Mouse (Mus musculus): ENCODE data around the gene Efna1. TPM values are rescaled to one million over a fixed set of nuclear protein-coding genes. Genes with fewer than 3 reads are reported as not detected.

Efna1 gene
- polyA plus RNA-seq, 2 experiments = 42.2 to 52.2 TPM

- 0 out of 2 replicates have a peak, but pooled peaks have one; percentile 7 for TF ChIP-seq POLR2A (IDR thresholded peaks at IDR 0.05; ENCODE audit: borderline replicate concordance, extremely low read depth, insufficient read depth, insufficient read length)
- Histone ChIP-seq H3K9ac (ENCODE audit: low read depth, low read length, severe bottlenecking) (peak within 1 kb of the TSS; percentile 67), H3K27me3 (ENCODE audit: control insufficient read depth, insufficient read depth, low read length) (peaks cover 10% of the 10 kb centered on the region), H3K4me2 (replicated peaks; ENCODE audit: low read depth, low read length, severe bottlenecking) (peak within 1 kb of the TSS; percentile 99), H3K9me3 (ENCODE audit: control insufficient read depth, low read length) (no peaks in the 10 kb centered on the region), H3K4me1 (ENCODE audit: control insufficient read depth, insufficient read depth, low read length) (peaks cover 28% of the 10 kb centered on the region), H3K27ac (replicated peaks; ENCODE audit: low read depth, low read length) (peak within 1 kb of the TSS; percentile 58; the same call in 1 of the 2 replicates), H3K36me3 (ENCODE audit: control insufficient read depth, insufficient read depth, low read length) (no peaks in the 10 kb centered on the region), H3K4me3 (replicated peaks; ENCODE audit: low read length) (peak within 1 kb of the TSS; percentile 71)
- DNase-seq (ENCODE audit: low spot score) (peak; percentile 82), ATAC-seq (ENCODE audit: low FRiP score, low read depth) (peak; percentile 68)
- 2% methylated on average over 50 of the region's 53 CpGs for WGBS
Measured at GRCm38 (mm10) chr3:89322514-89323165, 41.7 kb upstream of the Efna1 start, which contains the start of gene Efna3. Gene Efna3 (minus strand): TSS chr3:89322965.

GRCm38 (mm10) chr3:89322131-89322500 is 41.2 kb upstream of the Efna1 start:
- peak overlapping the region; percentile 99 for H3K4me2 ChIP-seq (replicated peaks; ENCODE audit: low read depth, low read length, severe bottlenecking)
- no peaks in the 10 kb centered on the region for H3K9me3 ChIP-seq (ENCODE audit: control insufficient read depth, low read length)
- no peak overlapping the region for H3K27ac ChIP-seq (replicated peaks; ENCODE audit: low read depth, low read length)
- ATAC-seq (ENCODE audit: low FRiP score, low read depth) (no peak), DNase-seq (ENCODE audit: low spot score) (no peak)
- no peaks in the 10 kb centered on the region for H3K36me3 ChIP-seq (ENCODE audit: control insufficient read depth, insufficient read depth, low read length)
- peaks cover 31% of the 10 kb centered on the region for H3K4me1 ChIP-seq (ENCODE audit: control insufficient read depth, insufficient read depth, low read length)
- H3K27me3 ChIP-seq (ENCODE audit: control insufficient read depth, insufficient read depth, low read length) = peaks cover 10% of the 10 kb centered on the region
- no peak for TF ChIP-seq POLR2A (IDR thresholded peaks at IDR 0.05; ENCODE audit: borderline replicate concordance, extremely low read depth, insufficient read depth, insufficient read length)
- peak overlapping the region; percentile 71 for H3K4me3 ChIP-seq (replicated peaks; ENCODE audit: low read length)
- 0% methylated on average over 14 of the region's 14 CpGs for WGBS
- peak overlapping the region; percentile 67 for H3K9ac ChIP-seq (ENCODE audit: low read depth, low read length, severe bottlenecking)

DNA sequence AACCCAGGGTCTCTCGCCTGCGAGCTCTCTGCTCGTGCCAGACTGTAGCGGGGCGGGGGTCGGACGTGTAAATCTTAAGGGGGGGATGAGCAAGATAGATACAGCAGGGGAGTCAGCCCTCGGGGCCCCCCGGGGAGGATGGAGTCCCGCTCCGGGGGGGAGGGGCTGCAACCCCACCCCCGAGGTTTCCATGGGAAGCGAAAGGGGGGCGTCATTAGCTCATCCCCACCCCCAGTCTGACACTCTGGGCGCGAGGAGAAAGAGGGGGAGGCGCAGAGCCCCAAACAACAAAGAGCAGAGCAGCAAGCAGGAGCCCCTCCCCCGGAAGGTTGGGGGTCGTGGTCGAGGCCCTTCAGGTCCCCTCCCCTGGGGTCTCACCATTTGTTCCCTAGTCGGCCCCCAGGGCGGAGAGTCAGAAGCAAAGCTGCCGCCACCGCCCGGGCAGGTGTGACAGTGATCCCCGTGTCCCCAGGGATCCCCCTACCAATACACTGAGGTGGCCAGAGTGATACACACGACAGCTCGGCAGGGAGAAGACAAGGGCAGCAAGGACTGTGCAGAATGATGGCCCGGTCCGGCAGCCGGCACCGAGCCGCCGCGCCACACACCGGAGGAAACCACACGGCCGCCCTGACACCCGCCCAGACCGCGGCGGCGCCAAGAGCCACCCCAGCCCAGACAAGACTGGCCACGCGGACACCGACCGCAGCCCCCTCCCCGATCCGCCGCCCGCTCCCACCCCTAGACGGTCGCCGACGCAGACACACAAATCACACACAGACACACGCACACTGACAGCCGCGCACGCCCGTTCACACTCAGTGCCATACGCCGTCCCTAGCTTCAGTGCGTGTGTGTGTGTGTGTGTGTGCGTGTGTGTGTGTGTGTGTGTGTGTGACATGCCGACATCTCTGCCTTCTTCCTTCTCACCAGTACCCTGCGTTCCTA is 40.5 kb upstream of the Efna1 start:
- H3K9ac ChIP-seq (ENCODE audit: low read depth, low read length, severe bottlenecking) = peak overlapping the region; percentile 67
- no peaks in the 10 kb centered on the region for H3K9me3 ChIP-seq (ENCODE audit: control insufficient read depth, low read length)
- 3% methylated on average over 25 of the region's 66 CpGs for WGBS
- peak overlapping the region; percentile 99 for H3K4me2 ChIP-seq (replicated peaks; ENCODE audit: low read depth, low read length, severe bottlenecking)
- peaks cover 10% of the 10 kb centered on the region for H3K27me3 ChIP-seq (ENCODE audit: control insufficient read depth, insufficient read depth, low read length)
- peaks cover 34% of the 10 kb centered on the region for H3K4me1 ChIP-seq (ENCODE audit: control insufficient read depth, insufficient read depth, low read length)
- no peak overlapping the region for H3K27ac ChIP-seq (replicated peaks; ENCODE audit: low read depth, low read length)
- DNase-seq (ENCODE audit: low spot score) (no peak), ATAC-seq (ENCODE audit: low FRiP score, low read depth) (no peak)
- TF ChIP-seq POLR2A (IDR thresholded peaks at IDR 0.05; ENCODE audit: borderline replicate concordance, extremely low read depth, insufficient read depth, insufficient read length) = no peak
- peak overlapping the region; percentile 71 for H3K4me3 ChIP-seq (replicated peaks; ENCODE audit: low read length)
- H3K36me3 ChIP-seq (ENCODE audit: control insufficient read depth, insufficient read depth, low read length) = no peaks in the 10 kb centered on the region

DNA sequence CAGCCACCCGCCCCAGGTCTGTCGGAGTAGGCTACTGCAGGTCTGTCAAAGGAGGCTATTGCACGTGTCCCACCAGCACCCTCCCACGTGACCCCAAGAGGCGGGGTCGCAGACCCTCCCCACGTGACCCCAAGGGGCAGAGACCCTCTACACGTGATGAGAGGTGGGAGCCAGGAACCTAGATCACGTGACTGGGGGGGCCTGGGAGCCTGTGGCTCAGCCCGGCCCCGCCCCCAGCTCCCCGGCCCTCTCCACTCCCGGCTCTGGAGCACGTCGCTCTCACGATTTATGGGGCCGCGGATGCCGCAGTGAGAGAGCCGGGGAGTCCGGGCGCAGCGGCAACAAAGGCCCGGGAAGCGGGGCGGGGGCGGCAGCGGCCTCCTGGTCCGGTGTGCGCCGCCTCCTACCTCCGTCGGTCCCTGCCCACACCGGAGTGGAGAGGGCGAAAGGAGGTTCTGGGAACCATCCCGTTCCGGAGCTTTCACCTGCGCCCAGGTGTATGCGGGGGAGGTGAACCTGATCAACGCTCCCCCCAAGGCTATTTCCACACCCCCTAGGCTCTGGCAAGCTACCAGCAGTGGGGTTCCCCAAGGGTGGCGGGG is 39.7 kb upstream of the Efna1 start:
- no peaks in the 10 kb centered on the region for H3K9me3 ChIP-seq (ENCODE audit: control insufficient read depth, low read length)
- peak overlapping the region; percentile 99 for H3K4me2 ChIP-seq (replicated peaks; ENCODE audit: low read depth, low read length, severe bottlenecking)
- peak overlapping the region; percentile 71 for H3K4me3 ChIP-seq (replicated peaks; ENCODE audit: low read length)
- peaks cover 10% of the 10 kb centered on the region for H3K27me3 ChIP-seq (ENCODE audit: control insufficient read depth, insufficient read depth, low read length)
- peak; percentile 67 for DNase-seq (ENCODE audit: low spot score)
- ATAC-seq (ENCODE audit: low FRiP score, low read depth) = peak; percentile 21
- H3K27ac ChIP-seq (replicated peaks; ENCODE audit: low read depth, low read length) = no peak overlapping the region
- under 1% methylated on average over 24 of the region's 41 CpGs for WGBS
- H3K4me1 ChIP-seq (ENCODE audit: control insufficient read depth, insufficient read depth, low read length) = peaks cover 42% of the 10 kb centered on the region
- H3K9ac ChIP-seq (ENCODE audit: low read depth, low read length, severe bottlenecking) = peak overlapping the region; percentile 67
- H3K36me3 ChIP-seq (ENCODE audit: control insufficient read depth, insufficient read depth, low read length) = no peaks in the 10 kb centered on the region
- no peak for TF ChIP-seq POLR2A (IDR thresholded peaks at IDR 0.05; ENCODE audit: borderline replicate concordance, extremely low read depth, insufficient read depth, insufficient read length)
